Mouse (Mus musculus): Measurements from ENCODE around the gene Upk1b.

DNA sequence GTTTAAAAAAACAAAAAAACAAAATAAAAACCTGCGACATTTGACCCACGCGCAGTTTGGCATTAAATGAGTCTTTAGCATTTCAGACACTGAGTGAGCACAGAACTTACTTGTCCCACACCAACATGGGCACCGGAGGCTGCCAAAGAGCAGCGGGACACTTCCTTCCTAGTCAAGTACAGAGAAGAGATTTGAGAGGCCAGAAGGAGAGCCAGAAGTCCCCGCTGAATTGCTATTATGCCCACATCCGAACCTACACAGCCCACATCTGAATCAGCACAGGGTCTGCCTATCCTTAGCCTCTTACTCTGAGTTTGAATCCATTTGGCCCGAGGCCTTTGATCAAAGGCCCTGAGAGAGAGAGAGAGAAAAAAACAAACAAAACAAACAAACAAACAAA lies 75.9 kb downstream of the Upk1b start:
- TF ChIP-seq CTCF (IDR thresholded peaks at IDR 0.05; ENCODE audit: extremely low read depth, insufficient read depth, insufficient read length, insufficient replicate concordance) (no peak), POLR2A (IDR thresholded peaks at IDR 0.05; ENCODE audit: low read depth, low read length) (no peak)
